35 mouse cellular contexts compared by ENCODE assay signal in genomic region chr3:102250873-102251272, GRCm38 (mm10).
"Had no signal": no experiment of that assay in that cellular context is flagged by ENCODE, and none has a peak within 500 bp of the region (broad histone marks: within the 10 kb centered on the region; RNA-seq: fewer than 3 reads in every experiment).

No protein-coding gene starts in this region.

- ATAC-seq: hindbrain, embryonic 16.5 days; hindbrain, postnatal 0 days; inflammation-experienced regulatory T-cells, adult 6 months; intestine, embryonic 15.5 days; intestine, embryonic 16.5 days; intestine, postnatal 0 days had no signal

- H3K9ac ChIP-seq: heart, embryonic 12.5 days; heart, embryonic 13.5 days; heart, embryonic 15.5 days; hindbrain, embryonic 12.5 days; hindbrain, embryonic 13.5 days; hindbrain, embryonic 14.5 days; hindbrain, embryonic 15.5 days; intestine, embryonic 15.5 days; kidney, embryonic 15.5 days had no signal

- H3K4me3 ChIP-seq: heart, embryonic 10.5 days; heart, embryonic 12.5 days; heart, embryonic 13.5 days; heart, embryonic 15.5 days; hindbrain, embryonic 10.5 days; hindbrain, embryonic 12.5 days; hindbrain, embryonic 13.5 days; hindbrain, embryonic 15.5 days; intestine, embryonic 15.5 days; kidney, embryonic 15.5 days; layer of hippocampus, adult 2 months had no signal

- H3K4me2 ChIP-seq: heart, embryonic 11.5 days; heart, embryonic 12.5 days; heart, embryonic 13.5 days; heart, embryonic 15.5 days; hindbrain, embryonic 12.5 days; hindbrain, embryonic 13.5 days; hindbrain, embryonic 14.5 days; hindbrain, embryonic 15.5 days; intestine, embryonic 15.5 days; kidney, embryonic 15.5 days had no signal

- H3K27ac ChIP-seq: heart, embryonic 10.5 days; heart, embryonic 13.5 days; heart, embryonic 15.5 days; hindbrain, embryonic 10.5 days; hindbrain, embryonic 12.5 days; hindbrain, embryonic 13.5 days; hindbrain, embryonic 14.5 days; hindbrain, embryonic 15.5 days; hindbrain, postnatal 0 days; intestine, embryonic 15.5 days; kidney, embryonic 15.5 days; kidney, postnatal 0 days; layer of hippocampus, adult 2 months had no signal

- H3K9me3 ChIP-seq: heart, embryonic 12.5 days; heart, embryonic 13.5 days; heart, embryonic 15.5 days; hindbrain, embryonic 10.5 days; hindbrain, embryonic 12.5 days; hindbrain, embryonic 15.5 days; intestine, embryonic 15.5 days; kidney, embryonic 15.5 days had no signal

- H3K27me3 ChIP-seq: heart, embryonic 13.5 days; heart, embryonic 15.5 days; hindbrain, embryonic 12.5 days; hindbrain, embryonic 13.5 days; hindbrain, embryonic 15.5 days; intestine, embryonic 15.5 days; kidney, embryonic 15.5 days had no signal

- H3K36me3 ChIP-seq: heart, embryonic 10.5 days; heart, embryonic 12.5 days; heart, embryonic 13.5 days; heart, embryonic 15.5 days; hindbrain, embryonic 10.5 days; hindbrain, embryonic 12.5 days; hindbrain, embryonic 13.5 days; hindbrain, embryonic 15.5 days; intestine, embryonic 15.5 days; kidney, embryonic 15.5 days had no signal

- DNase-seq: heart, postnatal 10 days; heart, postnatal 14 days; heart, postnatal 36 days; heart, postnatal 4 days; kidney, adult 11 months; kidney, adult 18-20 months; kidney, adult 2 months; kidney, adult 8-10 months; kidney, adult 9 months; kidney, postnatal 10 days; kidney, postnatal 14 days; kidney, postnatal 25 days; kidney, postnatal 36 days; kidney, postnatal 4 days; layer of hippocampus, adult 9-11 months; layer of hippocampus, postnatal 36 days had no signal

- H3K4me1 ChIP-seq: heart, embryonic 15.5 days; hindbrain, embryonic 13.5 days; hindbrain, embryonic 15.5 days; intestine, embryonic 15.5 days had no signal
